Mouse (Mus musculus): ENCODE results near the gene Kdelc1. TPM values are rescaled to one million over a fixed set of nuclear protein-coding genes. Genes with fewer than 3 reads are reported as not detected.

The Kdelc1 gene
- total RNA-seq, 2 experiments from 2014 or later = 14.3 to 14.9 TPM

- DNase-seq = peak; percentile 32
- intact Hi-C loops (cut with DNase I) = no loop called here
Measured at GRCm38 (mm10) chr1:44064625-44065024, 54.0 kb downstream of the Kdelc1 start.

- no peak for DNase-seq
- intact Hi-C loops (cut with DNase I) = no loop called here
Measured at GRCm38 (mm10) chr1:44063439-44063838, 55.2 kb downstream of the Kdelc1 start.

- intact Hi-C loops (cut with DNase I) = no loop called here
- DNase-seq = no peak
Measured at GRCm38 (mm10) chr1:44061836-44062235, 56.8 kb downstream of the Kdelc1 start, which contains the start of gene Gm8251. TSS of gene Gm8251 (minus strand) at chr1:44061936.

DNA sequence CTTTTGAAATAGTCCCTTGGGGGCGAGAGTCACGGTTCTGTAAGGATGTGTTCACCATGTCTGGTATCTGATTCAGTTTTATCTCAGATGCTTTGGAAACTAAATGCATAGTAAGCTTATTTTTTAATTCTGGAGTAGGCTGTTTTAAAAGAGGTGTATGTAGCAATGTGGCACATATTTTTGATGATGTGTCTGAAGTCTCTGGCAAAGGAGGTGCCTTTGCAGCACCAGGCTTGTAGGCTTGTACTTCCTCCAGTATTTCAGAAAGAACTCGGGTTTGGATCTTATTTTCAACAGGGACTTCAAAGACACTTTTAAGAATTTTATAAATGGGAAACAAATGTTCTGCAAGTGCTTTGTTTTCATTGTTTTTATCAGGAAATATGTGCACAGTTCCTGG lies 60.8 kb downstream of the Kdelc1 start:
- no peak for DNase-seq
- intact Hi-C loops (cut with DNase I) = no loop called here

Other genes starting within 250 kb of the Kdelc1 start
- gene Tpp2, start 185.2 kb downstream of the Kdelc1 start, total RNA-seq (2021) = 10 to 100 TPM; 62.0 to 64.2 TPM
- gene Mettl21c, start 98.8 kb downstream of the Kdelc1 start, total RNA-seq (2021) = 1 to 10 TPM in 1 of 2 experiments, under 1 TPM in 1; 0.97 to 2.0 TPM
- not detected for gene Gm8251, start 56.9 kb downstream of the Kdelc1 start, total RNA-seq (2021)
- gene Tex30, start 16.4 kb downstream of the Kdelc1 start, total RNA-seq (2021) = 10 to 100 TPM in 1 of 2 experiments, 1 to 10 TPM in 1; 10.0 to 11.0 TPM
- 10 to 100 TPM; 51.7 to 55.0 TPM for gene Bivm, start 149 bp upstream of the Kdelc1 start, total RNA-seq (2021)
- gene Ercc5, start 28.9 kb upstream of the Kdelc1 start, total RNA-seq (2021) = 10 to 100 TPM; 25.0 to 25.3 TPM
- gene Mettl21e, start 100.2 kb upstream of the Kdelc1 start, total RNA-seq (2021) = not detected

Measured in left cerebral cortex, postnatal 4 days (tissue).